Mouse (Mus musculus): ENCODE measurements around the gene Upk3b.

DNA sequence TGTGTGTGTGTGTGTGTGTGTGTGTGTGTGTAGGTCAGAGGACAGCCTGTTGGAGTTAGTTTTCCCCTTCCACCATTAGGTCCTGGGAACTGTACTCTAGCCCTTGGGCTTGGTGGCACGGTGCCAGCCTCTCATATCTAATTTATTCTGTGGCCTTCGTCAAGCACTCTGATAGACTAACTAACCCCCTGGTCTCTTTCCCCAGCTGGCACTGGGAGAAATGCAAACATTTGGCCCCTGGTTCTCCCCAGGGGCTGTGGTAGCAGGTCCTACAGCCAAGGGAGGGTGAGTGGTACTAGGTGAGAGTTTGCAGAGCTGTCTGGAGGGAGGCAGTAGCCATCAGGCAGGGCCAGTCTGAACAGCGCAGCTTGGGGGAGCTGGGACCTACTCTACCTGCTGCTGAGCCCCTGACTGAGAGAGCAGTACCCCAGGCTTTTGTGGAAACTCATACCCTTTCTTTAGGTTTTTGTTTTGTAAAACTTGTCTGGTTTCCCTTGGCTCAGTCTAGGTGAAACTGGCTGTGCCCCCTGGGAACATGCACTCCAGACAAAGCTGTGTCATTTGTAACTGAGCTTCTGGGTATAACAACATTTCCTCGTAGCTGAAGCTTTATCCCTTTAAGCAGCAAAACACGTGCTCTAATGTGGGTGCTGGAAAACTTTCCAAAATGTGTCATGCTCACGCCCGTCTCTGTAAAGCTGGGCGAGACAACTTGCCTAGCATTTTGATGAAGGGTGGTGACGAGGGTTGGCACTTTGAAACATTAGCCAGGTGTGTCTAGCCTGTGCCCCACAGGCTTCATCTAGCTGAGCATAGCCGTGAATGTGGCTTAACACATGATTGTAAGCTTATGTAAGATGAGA lies 22.1 kb upstream of the Upk3b start:
- TF ChIP-seq CTCF (IDR thresholded peaks at IDR 0.05; ENCODE audit: low read depth, low read length) (no peak), GATA1 (IDR thresholded peaks at IDR 0.05; ENCODE audit: borderline replicate concordance, low read length) (no peak), TAL1 (conservative IDR thresholded peaks at IDR 0.05; ENCODE audit: low read depth, low read length) (no peak)
